ENCODE assay signal across 8 mouse cellular contexts in genomic region chr16:30600431-30601045, GRCm38 (mm10). TPM values are rescaled to one million over a fixed set of nuclear protein-coding genes. Genes with fewer than 3 reads are reported as not detected.
DNase-seq lines count a peak whose midpoint lies in the region; ATAC-seq lines count a peak whose summit lies in the region.

No protein-coding gene starts in this region.

- peaks cover 2% of the 10 kb centered on the region; the same call in 1 of the 2 replicates for H3K9me3 ChIP-seq in forebrain, embryonic 16.5 days (ENCODE audit: control insufficient read depth, low read length)

- peak overlapping the region; percentile 55 for H3K9ac ChIP-seq in forebrain, embryonic 16.5 days (replicated peaks; ENCODE audit: low read depth, low read length)

- H3K4me1 ChIP-seq in forebrain, embryonic 16.5 days (replicated peaks; ENCODE audit: control insufficient read depth, insufficient read depth, low read length), result peaks cover 48% of the 10 kb centered on the region

- no peak overlapping the region for H3K27ac ChIP-seq in forebrain, embryonic 16.5 days (ENCODE audit: low read length)

- H3K27me3 ChIP-seq in forebrain, embryonic 16.5 days (replicated peaks; ENCODE audit: control insufficient read depth, insufficient read depth, low read length), result peaks cover 25% of the 10 kb centered on the region

- H3K4me2 ChIP-seq in forebrain, embryonic 16.5 days (ENCODE audit: low read length), result peak overlapping the region; percentile 98

- WGBS in forebrain, embryonic 16.5 days, result under 1% methylated on average over 53 of the region's 53 CpGs

- H3K4me3 ChIP-seq in forebrain, embryonic 16.5 days (replicated peaks; ENCODE audit: low read length), result peak overlapping the region; percentile 62

- peak; percentile 79 for DNase-seq in Muller cell, postnatal 12 days (ENCODE audit: inconsistent ontology term)
- peak; percentile 67 for DNase-seq in cerebellum, adult 11 months
- DNase-seq in heart, postnatal 4 days, result peak; percentile 75
- DNase-seq in layer of hippocampus, postnatal 10 days (ENCODE audit: low spot score in 2 of 2), result peak; percentile 35 to 55
- DNase-seq in lung, postnatal 4 days, result peak; percentile 73 to 86
- peak; percentile 55 to 64 for DNase-seq in right cerebral cortex, postnatal 10 days (ENCODE audit: low spot score in 2 of 2)

- ATAC-seq in forebrain, embryonic 16.5 days, result peak; percentile 7; the same call in 1 of the 2 replicates
- no peak for ATAC-seq in granulocyte monocyte progenitor cell, adult 5-6 weeks (replicated peaks; ENCODE audit: poor library complexity, severe bottlenecking)

- H3K36me3 ChIP-seq in forebrain, embryonic 16.5 days (ENCODE audit: control insufficient read depth, insufficient read depth), result no peaks in the 10 kb centered on the region

RNA-seq across cellular contexts. Expression of gene Fam43a, which starts 1.0 kb away (rescaled TPM):
- polyA plus RNA-seq in forebrain, embryonic 16.5 days (2015; fragmentation: Nextera tagmentation; extraction: Ambion mirVana), result 11.3 and 12.4 TPM in 2 replicates
- total RNA-seq in heart, postnatal 4 days (2021), result 10 to 100 TPM; 26.2 to 29.0 TPM
- total RNA-seq in layer of hippocampus, postnatal 10 days (2021), result 10 to 100 TPM; 14.8 to 16.9 TPM
- total RNA-seq in granulocyte monocyte progenitor cell, adult 5-6 weeks (2014; fragmentation: Nextera tagmentation), result 7.5 and 9.6 TPM in 2 replicates
- total RNA-seq in granulocyte monocyte progenitor cell, adult 5-6 weeks (2017), result 7.2 and 11.9 TPM in 2 replicates

RNA-seq across cellular contexts. Expression of gene Lsg1, which starts 13.1 kb away (rescaled TPM):
- 61.1 and 63.1 TPM in 2 replicates for polyA plus RNA-seq in forebrain, embryonic 16.5 days (2015; fragmentation: Nextera tagmentation; extraction: Ambion mirVana)
- 10 to 100 TPM; 31.5 to 33.2 TPM for total RNA-seq in heart, postnatal 4 days (2021)
- 10 to 100 TPM; 24.4 to 25.6 TPM for total RNA-seq in layer of hippocampus, postnatal 10 days (2021)
- 48.8 and 48.9 TPM in 2 replicates for total RNA-seq in granulocyte monocyte progenitor cell, adult 5-6 weeks (2014; fragmentation: Nextera tagmentation)
- 59.3 and 74.0 TPM in 2 replicates for total RNA-seq in granulocyte monocyte progenitor cell, adult 5-6 weeks (2017)

RNA-seq across cellular contexts. Expression of gene Tmem44, which starts 49.9 kb away (rescaled TPM):
- 92.5 and 106 TPM in 2 replicates for polyA plus RNA-seq in forebrain, embryonic 16.5 days (2015; fragmentation: Nextera tagmentation; extraction: Ambion mirVana)
- 10 to 100 TPM; 19.4 to 19.7 TPM for total RNA-seq in heart, postnatal 4 days (2021)
- 10 to 100 TPM; 55.9 to 61.6 TPM for total RNA-seq in layer of hippocampus, postnatal 10 days (2021)
- total RNA-seq in granulocyte monocyte progenitor cell, adult 5-6 weeks (2014; fragmentation: Nextera tagmentation), result 1.4 TPM in 1 of 2 replicates, not detected in the other
- total RNA-seq in granulocyte monocyte progenitor cell, adult 5-6 weeks (2017), result 0.21 and 0.30 TPM in 2 replicates

Comparison
In these comparisons a context has a peak if more than half of its experiments do, and no peak if none do; other contexts are left out.
1. RNA of gene Tmem44, which starts 49.9 kb away (total RNA-seq): 55.9 to 61.6 TPM in layer of hippocampus, postnatal 10 days and 19.4 to 19.7 TPM in heart, postnatal 4 days; 0.21 to 1.4 TPM in granulocyte monocyte progenitor cell, adult 5-6 weeks; every median in the first group is over 4 times any median in the second.
2. Peak in every context shown above with its lines, with median percentiles within 50 percentile points of each other: DNase-seq.